Mouse (Mus musculus): ENCODE data around the gene Dzank1.

GRCm38 (mm10) chr2:144435679-144436078, 91.5 kb downstream of the Dzank1 start:
- TF ChIP-seq MAFK (IDR thresholded peaks at IDR 0.05; ENCODE audit: insufficient read depth, low read depth, low read length) (no peak), HCFC1 (IDR thresholded peaks at IDR 0.05; ENCODE audit: borderline replicate concordance, insufficient read depth, low read length) (no peak), CHD2 (IDR thresholded peaks at IDR 0.05; ENCODE audit: low read depth, low read length) (no peak), ZNF384 (IDR thresholded peaks at IDR 0.05; ENCODE audit: low read depth, low read length) (no peak), ZC3H11A (IDR thresholded peaks at IDR 0.05; ENCODE audit: borderline replicate concordance, low read depth, low read length) (no peak)

Data from ES-E14 (cell line).